Mouse (Mus musculus): ENCODE data around the gene Col7a1.

- peak; percentile 93 for TF ChIP-seq POLR2A (IDR thresholded peaks at IDR 0.05; ENCODE audit: control insufficient read depth, extremely low read depth, insufficient read depth, low read length, poor library complexity)
- TF ChIP-seq CTCF (IDR thresholded peaks at IDR 0.05; ENCODE audit: borderline replicate concordance, control insufficient read depth, extremely low read depth, insufficient read depth, low read length, poor library complexity): peak; percentile 88; the same call in 1 of the 2 replicates
Measured at GRCm38 (mm10) chr9:108936418-108937364, 16.7 kb upstream of the Col7a1 start, which contains the start of gene Uqcrc1.

All from thymus, adult 2 months (tissue).